Mouse (Mus musculus) midbrain, embryonic 15.5 days (tissue): ENCODE measurements at regions not wholly inside any gene's neighbourhood (a gene's known extent, or its start where the extent isn't known, plus 50 kb on each side); places are given as distances from the start of the nearest gene placed in this dataset.

Experiments used
- ATAC-seq: fragments of 200-750 bp; cut with Nextera tagmentation; replicated peaks from 2 replicates; pipeline ENCODE4 v1.8.0; 2017; ENCODE audit warnings: moderate TSS enrichment
- H3K27ac ChIP-seq: fragments of 300-500 bp; sonication (generic); 2 replicates; pipeline ENCODE4 v1.5.1; 2015; ENCODE audit warnings: mild to moderate bottlenecking, inconsistent platforms
- H3K27me3 ChIP-seq: fragments of 300-500 bp; sonication (generic); replicated peaks from 2 replicates; pipeline ENCODE4 v1.6.1; 2015; ENCODE audit warnings: inconsistent platforms
- H3K36me3 ChIP-seq: fragments of 300-500 bp; sonication (generic); replicated peaks from 2 replicates; pipeline ENCODE4 v1.6.1; 2015; ENCODE audit warnings: inconsistent platforms
- H3K4me1 ChIP-seq: fragments of 300-500 bp; sonication (generic); 2 replicates; pipeline ENCODE4 v1.6.1; 2015; ENCODE audit warnings: inconsistent platforms
- H3K4me2 ChIP-seq: fragments of 300-500 bp; sonication (generic); 2 replicates; pipeline ENCODE4 v1.6.1; 2015; ENCODE audit warnings: inconsistent platforms, mild to moderate bottlenecking, moderate library complexity
- H3K4me3 ChIP-seq: fragments of 300-500 bp; sonication (generic); 2 replicates; pipeline ENCODE4 v1.5.1; 2015; ENCODE audit warnings: mild to moderate bottlenecking, inconsistent platforms
- H3K9ac ChIP-seq: fragments of 300-500 bp; sonication (generic); 2 replicates; pipeline ENCODE4 v1.6.1; 2015; ENCODE audit warnings: mild to moderate bottlenecking, inconsistent platforms
- H3K9me3 ChIP-seq: fragments of 300-500 bp; sonication (generic); 2 replicates; pipeline ENCODE4 v1.6.1; 2016; ENCODE audit warnings: inconsistent platforms
- WGBS: fragments of 180-500 bp; shearing (Covaris S2); methylation state at CpG from one replicate; pipeline ENCODE4 v1.1.7; 2015; ENCODE audit warnings: mixed read lengths; 5-methylcytosine and 5-hydroxymethylcytosine counted together

DNA sequence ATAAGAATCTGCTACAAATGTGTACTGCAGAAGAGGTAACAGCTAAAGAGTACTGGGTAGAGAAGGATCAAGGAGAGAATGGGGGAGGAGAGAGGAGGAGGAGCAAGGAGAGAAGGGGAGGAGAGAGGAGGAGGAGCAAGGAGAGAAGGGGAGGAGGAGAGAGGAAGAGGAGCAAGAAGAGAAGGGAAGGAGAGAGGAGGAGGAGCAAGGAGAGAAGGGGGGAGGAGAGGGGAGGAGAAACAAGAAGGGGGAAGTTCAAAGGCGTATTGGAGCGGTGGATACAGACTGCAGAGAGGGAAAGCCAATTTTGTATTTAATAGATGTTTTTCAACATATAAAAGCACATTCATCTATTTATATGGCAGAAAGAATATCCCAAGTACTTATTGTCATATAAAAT is 407.6 kb downstream of the Rnd3 start:
- ATAC-seq, result no peak
- H3K4me1 ChIP-seq, result peaks cover 17% of the 10 kb centered on the region; the same call in 1 of the 2 replicates
- H3K27ac ChIP-seq, result no peak overlapping the region
- no peak overlapping the region for H3K9ac ChIP-seq
- no peak overlapping the region for H3K4me3 ChIP-seq
- no peaks in the 10 kb centered on the region for H3K36me3 ChIP-seq
- WGBS, result 75% methylated on average over 2 of the region's 2 CpGs
- H3K4me2 ChIP-seq, result no peak overlapping the region
- H3K9me3 ChIP-seq, result no peaks in the 10 kb centered on the region
- no peaks in the 10 kb centered on the region for H3K27me3 ChIP-seq

DNA sequence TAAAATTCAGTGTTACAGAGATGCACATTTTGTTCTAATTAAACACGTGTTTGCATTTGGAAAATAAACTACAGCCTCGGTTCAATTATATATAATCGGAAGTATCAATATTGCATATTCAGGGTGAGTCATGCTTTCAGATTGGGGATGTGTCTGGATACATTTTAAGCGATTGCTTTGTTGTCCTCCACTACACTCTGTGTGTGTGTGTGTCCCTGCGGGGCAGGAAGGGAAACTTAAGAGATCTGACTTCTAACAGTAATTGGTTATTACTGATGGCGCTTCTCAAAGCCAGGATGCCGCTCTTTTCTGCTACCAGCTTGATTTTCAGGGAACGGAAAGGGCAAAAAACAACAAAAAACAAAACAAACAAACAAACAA is 409.3 kb downstream of the Rnd3 start:
- no peak; the same call in 1 of the 2 replicates for ATAC-seq
- Histone ChIP-seq H3K4me3 (no peak overlapping the region), H3K4me1 (peaks cover 17% of the 10 kb centered on the region; the same call in 1 of the 2 replicates), H3K27ac (no peak overlapping the region), H3K9ac (no peak overlapping the region), H3K27me3 (no peaks in the 10 kb centered on the region), H3K36me3 (no peaks in the 10 kb centered on the region), H3K9me3 (no peaks in the 10 kb centered on the region), H3K4me2 (no peak overlapping the region)
- 64% methylated on average over 8 of the region's 8 CpGs for WGBS

DNA sequence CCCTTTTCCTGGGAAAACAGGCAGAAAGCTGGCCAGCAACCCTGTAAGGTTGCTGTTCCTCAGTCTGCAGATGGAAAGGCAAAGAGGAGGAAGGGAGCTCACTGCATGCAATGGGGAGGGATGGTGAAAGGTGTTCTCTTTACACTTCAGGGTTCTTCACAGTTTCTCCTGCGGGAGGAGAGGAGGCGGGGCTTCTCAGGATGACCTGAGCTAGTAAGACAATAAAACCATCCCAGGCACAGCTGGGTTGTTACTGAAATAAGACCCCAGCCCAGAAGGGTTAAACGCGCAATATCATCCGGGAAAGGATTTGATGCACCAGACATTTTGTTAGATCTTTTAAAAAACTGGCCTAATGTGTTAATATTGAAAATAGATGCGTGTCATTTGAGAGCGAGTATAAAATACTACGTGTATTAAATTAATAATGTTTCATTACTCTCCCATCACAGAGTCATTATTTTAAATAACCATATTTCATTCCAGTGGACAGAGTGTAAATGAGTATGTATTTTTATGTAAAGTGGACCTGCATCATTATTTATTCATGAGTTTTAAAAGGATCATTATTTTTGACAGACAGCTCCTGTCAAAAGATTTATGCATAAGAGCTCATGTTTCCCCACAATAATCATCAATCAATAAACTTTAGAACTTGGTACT is 409.8 kb downstream of the Rnd3 start:
- Histone ChIP-seq H3K36me3 (no peaks in the 10 kb centered on the region), H3K4me3 (no peak overlapping the region), H3K4me2 (no peak overlapping the region), H3K4me1 (peaks cover 17% of the 10 kb centered on the region; the same call in 1 of the 2 replicates), H3K27me3 (no peaks in the 10 kb centered on the region), H3K9me3 (no peaks in the 10 kb centered on the region), H3K9ac (no peak overlapping the region), H3K27ac (no peak overlapping the region)
- ATAC-seq, result peak; percentile 34; the same call in 1 of the 2 replicates
- WGBS, result 46% methylated on average over 8 of the region's 8 CpGs

DNA sequence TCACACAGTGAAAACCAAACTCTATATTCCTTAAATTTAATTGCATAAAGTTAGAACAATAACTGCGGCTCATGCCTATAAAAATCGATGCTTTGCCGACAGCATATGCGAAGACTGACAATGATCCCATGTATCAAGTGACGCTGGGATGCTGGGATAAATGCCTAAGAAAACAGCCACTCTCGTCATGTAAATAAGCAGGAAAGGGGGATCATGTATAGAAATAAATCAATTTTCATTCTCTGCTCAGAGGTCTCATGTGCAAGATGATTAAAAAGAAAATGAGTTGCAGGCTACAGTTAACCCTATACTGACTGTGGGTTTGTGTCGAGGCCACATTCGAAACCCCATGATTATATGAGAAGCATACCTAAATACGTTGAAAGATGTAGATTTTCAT is 411.2 kb downstream of the Rnd3 start:
- H3K27ac ChIP-seq, result peak overlapping the region; percentile 10; the same call in 1 of the 2 replicates
- WGBS, result 48% methylated on average over 9 of the region's 9 CpGs
- no peak overlapping the region for H3K9ac ChIP-seq
- no peaks in the 10 kb centered on the region for H3K27me3 ChIP-seq
- H3K36me3 ChIP-seq, result no peaks in the 10 kb centered on the region
- H3K4me3 ChIP-seq, result no peak overlapping the region
- no peak overlapping the region for H3K4me2 ChIP-seq
- H3K4me1 ChIP-seq, result peaks cover 17% of the 10 kb centered on the region; the same call in 1 of the 2 replicates
- ATAC-seq, result no peak
- H3K9me3 ChIP-seq, result no peaks in the 10 kb centered on the region

DNA sequence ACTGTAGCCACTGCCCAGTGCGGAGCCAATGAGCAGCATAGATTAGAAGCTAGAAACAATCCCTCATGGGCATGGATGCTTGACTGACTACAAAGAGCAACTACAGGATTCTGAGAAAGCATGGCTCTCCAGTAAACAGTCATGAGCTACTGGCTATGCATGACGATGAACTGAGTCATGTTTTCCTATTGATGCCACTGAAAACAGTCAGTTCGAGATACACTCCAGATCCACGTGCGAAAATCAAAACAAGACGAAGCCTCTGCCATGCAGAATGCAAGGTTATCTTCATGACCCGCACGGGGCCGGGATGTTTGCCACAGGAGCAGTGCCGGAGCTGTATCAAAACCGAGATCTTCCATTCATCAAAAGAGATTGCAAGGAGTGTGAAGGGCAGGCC is 413.9 kb downstream of the Rnd3 start:
- Histone ChIP-seq H3K4me2 (no peak overlapping the region), H3K27me3 (no peaks in the 10 kb centered on the region), H3K9ac (no peak overlapping the region), H3K27ac (no peak overlapping the region), H3K4me3 (no peak overlapping the region), H3K9me3 (no peaks in the 10 kb centered on the region), H3K4me1 (peaks cover 17% of the 10 kb centered on the region; the same call in 1 of the 2 replicates), H3K36me3 (no peaks in the 10 kb centered on the region)
- 90% methylated on average over 11 of the region's 11 CpGs for WGBS
- ATAC-seq, result no peak

DNA sequence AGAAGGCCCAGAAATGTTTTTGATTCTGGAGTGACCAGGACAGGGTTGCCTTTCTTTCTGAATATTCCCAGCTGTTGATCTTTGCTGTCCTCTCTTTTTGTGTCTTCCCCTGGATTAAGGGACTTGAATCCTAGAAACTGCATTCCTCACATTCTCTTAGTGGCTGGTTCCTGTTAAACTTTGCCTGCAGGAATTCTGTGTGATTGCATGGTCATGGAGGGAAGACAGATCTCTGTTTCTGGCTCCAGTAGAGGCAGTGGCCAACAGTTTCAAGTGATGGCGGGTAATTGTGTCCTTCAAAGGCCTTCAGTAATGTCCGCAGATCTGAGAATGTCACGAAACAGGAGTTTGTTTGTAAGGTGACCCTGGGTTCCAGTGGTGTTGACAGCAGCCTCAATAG is 410.1 kb upstream of the Mmadhc start:
- no peaks in the 10 kb centered on the region for H3K27me3 ChIP-seq
- 73% methylated on average over 3 of the region's 3 CpGs for WGBS
- no peak overlapping the region for H3K9ac ChIP-seq

DNA sequence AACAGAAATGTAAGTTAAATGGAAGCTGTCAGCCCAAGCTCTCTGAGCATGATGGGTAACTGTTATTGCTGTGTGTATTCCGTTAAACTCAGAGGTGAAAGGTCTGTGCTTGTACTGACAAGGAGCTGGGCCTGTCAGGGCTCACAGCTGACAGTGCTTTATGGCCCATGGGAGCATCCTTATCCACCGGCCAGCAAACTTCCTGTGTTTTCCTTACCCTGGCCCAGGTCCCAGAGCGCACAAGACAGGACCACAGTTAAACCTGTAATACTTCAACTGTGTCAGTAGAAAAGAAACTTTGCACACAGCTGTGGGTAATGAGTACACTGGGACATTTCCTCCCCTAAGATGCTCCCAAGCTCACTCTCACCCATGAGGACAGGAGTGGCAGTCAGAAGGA is 407.7 kb upstream of the Mmadhc start:
- H3K27ac ChIP-seq, result no peak overlapping the region
- no peak for ATAC-seq
- no peaks in the 10 kb centered on the region for H3K9me3 ChIP-seq
- no peak overlapping the region for H3K9ac ChIP-seq
- H3K4me3 ChIP-seq, result no peak overlapping the region
- H3K27me3 ChIP-seq, result no peaks in the 10 kb centered on the region
- no peaks in the 10 kb centered on the region for H3K36me3 ChIP-seq
- peaks cover 12% of the 10 kb centered on the region for H3K4me1 ChIP-seq
- 66% methylated on average over 3 of the region's 3 CpGs for WGBS
- no peak overlapping the region for H3K4me2 ChIP-seq

More for the DNA sequence above, 410.1 kb upstream of the Mmadhc start:
- ATAC-seq, result no peak
- H3K9me3 ChIP-seq, result no peaks in the 10 kb centered on the region
- H3K4me2 ChIP-seq, result no peak overlapping the region
- no peak overlapping the region for H3K27ac ChIP-seq
- peaks cover 10% of the 10 kb centered on the region for H3K4me1 ChIP-seq
- no peaks in the 10 kb centered on the region for H3K36me3 ChIP-seq
- H3K4me3 ChIP-seq, result no peak overlapping the region

DNA sequence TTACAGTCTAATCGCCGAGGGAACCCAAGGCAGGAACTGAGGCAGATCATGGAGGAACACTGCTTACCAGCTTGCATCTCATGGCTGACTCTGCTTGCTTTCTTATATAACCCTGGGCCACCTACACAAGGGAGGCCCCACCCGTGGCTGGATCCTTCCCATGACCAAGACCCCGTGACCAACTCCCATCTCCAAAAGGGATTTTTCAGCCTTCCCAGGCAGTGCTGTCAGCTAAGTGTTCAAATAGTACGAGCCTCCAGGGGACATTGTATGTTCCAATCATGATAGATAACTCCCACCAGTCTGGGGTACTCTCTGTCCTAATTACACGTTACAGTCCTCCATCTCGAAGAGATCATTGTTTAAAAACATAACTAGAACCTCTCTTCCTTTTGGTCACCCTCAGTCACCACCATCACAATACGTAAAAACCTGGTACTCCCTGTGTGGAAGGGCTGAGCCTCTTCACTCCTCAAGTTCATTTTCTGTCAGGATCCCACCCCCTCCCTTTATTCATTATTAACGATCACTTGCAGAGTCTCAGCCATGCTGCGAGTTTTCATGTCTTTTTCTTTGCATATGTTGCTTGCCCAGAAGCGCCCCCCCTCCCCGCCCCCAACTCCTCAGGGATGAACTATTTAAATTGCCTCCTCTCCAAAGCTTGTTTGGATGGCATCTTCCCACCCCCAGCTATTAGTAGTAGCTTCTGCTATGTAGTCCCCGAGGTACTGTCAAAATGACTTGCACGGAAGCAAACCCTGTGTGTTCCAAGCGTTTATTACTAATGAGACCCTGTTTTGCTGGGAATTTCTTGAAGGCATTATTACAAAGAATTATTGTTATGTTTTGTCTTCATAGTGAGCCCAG is 406.2 kb upstream of the Mmadhc start:
- Histone ChIP-seq H3K4me1 (peaks cover 12% of the 10 kb centered on the region), H3K9me3 (no peaks in the 10 kb centered on the region), H3K4me2 (no peak overlapping the region), H3K4me3 (no peak overlapping the region), H3K27me3 (no peaks in the 10 kb centered on the region), H3K9ac (no peak overlapping the region), H3K27ac (no peak overlapping the region), H3K36me3 (no peaks in the 10 kb centered on the region)
- 58% methylated on average over 15 of the region's 15 CpGs for WGBS
- 0 out of 2 replicates have a peak, but pooled peaks have one; percentile 65 for ATAC-seq

DNA sequence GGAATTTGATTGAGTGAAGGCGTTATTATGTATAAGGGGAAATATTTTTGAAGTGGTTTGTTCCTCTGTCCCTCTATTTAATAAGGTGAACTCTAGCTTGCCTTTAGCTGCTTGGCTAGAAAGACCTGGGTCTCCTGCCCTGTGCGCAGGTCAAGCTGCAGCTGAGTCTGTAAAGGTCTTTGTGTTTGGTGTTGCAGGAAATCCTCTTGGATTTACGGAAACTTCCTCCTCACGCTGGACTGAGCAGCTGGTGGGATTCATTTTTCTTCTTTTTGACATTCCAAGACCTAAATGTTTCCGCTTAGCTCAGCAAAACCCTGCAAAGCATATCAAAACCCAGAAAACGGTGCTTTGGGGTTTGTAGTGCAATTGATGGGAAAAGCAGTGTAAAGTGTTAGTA is 402.2 kb upstream of the Mmadhc start:
- Histone ChIP-seq H3K27me3 (no peaks in the 10 kb centered on the region), H3K4me1 (peaks cover 18% of the 10 kb centered on the region), H3K9me3 (no peaks in the 10 kb centered on the region), H3K27ac (no peak overlapping the region), H3K4me3 (no peak overlapping the region), H3K36me3 (no peaks in the 10 kb centered on the region), H3K9ac (no peak overlapping the region), H3K4me2 (no peak overlapping the region)
- WGBS, result 80% methylated on average over 6 of the region's 6 CpGs
- no peak for ATAC-seq

DNA sequence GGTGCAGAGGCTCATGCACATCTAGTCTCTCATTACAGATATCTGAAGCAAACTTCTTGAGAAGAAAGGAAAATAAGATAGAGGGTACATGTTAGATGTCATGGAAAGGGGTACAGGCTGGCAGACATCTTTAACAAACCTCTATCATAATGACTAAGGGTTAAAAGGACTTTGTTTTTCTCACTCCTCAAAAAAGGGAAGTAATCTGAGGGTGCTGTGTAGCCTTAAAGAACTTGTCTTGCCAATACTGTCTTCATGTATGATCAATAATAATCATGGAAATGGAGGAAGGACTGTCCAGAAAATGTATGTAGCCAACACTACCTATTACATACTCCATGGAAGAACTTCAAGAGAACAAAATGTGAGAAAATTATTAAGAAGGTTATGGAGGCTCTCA is 400.0 kb upstream of the Mmadhc start:
- Histone ChIP-seq H3K4me3 (no peak overlapping the region), H3K36me3 (no peaks in the 10 kb centered on the region), H3K4me1 (peaks cover 18% of the 10 kb centered on the region), H3K4me2 (no peak overlapping the region), H3K27me3 (no peaks in the 10 kb centered on the region), H3K27ac (no peak overlapping the region), H3K9me3 (no peaks in the 10 kb centered on the region), H3K9ac (no peak overlapping the region)
- no peak for ATAC-seq

DNA sequence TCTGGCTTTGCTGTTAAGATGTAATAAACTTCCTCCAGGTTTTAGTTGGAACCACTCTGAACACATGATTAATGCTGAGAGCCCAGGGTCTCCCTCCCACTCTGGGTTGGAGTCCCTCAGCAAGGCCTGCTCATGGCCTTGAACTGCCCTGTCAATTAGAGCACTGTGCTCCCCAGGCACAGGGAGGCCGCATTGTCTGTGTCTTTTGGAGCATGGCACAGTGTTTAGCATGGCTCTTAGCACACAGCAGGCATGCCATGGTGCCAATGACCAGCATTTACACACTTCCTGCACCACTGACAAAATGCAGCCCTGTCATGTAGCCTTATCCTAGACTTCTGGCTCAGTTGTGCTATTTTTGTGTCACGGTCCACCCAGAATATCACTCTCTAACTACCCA is 398.2 kb upstream of the Mmadhc start:
- Histone ChIP-seq H3K27me3 (no peaks in the 10 kb centered on the region), H3K27ac (no peak overlapping the region)
- WGBS, result 30% methylated on average over 2 of the region's 2 CpGs

DNA sequence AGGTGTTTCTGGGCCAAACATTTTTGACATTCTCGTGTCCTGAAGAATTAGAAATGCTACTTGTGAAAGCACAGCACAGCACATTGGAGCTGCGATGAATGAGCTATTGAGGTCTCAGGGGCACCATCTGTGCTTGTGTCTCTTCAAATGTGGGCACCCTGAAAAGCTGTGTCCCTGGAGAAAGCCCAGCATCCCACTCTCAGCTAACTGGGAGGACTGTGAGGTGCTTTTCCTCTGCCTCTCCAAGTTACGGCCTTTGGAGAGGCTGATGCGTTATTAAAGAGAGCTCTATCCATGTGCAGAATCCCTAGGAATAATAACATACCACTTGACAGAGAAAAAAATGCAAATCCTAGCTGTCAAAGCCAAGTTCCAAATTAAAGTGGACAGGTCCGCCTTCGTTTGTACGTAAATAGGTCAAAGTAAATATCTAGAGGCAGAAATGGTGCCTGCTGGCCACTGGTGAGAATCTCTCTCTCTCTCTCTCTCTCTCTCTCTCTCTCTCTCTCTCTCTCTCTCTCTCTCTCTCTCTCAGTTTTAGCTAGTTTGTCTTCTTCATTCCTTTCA is 397.3 kb upstream of the Mmadhc start:
- no peak for ATAC-seq
- Histone ChIP-seq H3K36me3 (no peaks in the 10 kb centered on the region), H3K4me3 (no peak overlapping the region), H3K9ac (no peak overlapping the region), H3K9me3 (no peaks in the 10 kb centered on the region), H3K27me3 (no peaks in the 10 kb centered on the region), H3K4me1 (peaks cover 16% of the 10 kb centered on the region), H3K4me2 (no peak overlapping the region), H3K27ac (no peak overlapping the region)
- WGBS, result 26% methylated on average over 7 of the region's 7 CpGs

More for the DNA sequence above, 398.2 kb upstream of the Mmadhc start:
- Histone ChIP-seq H3K4me3 (no peak overlapping the region), H3K9ac (no peak overlapping the region), H3K4me1 (peaks cover 16% of the 10 kb centered on the region), H3K9me3 (no peaks in the 10 kb centered on the region), H3K36me3 (no peaks in the 10 kb centered on the region), H3K4me2 (no peak overlapping the region)
- ATAC-seq, result 0 out of 2 replicates have a peak, but pooled peaks have one; percentile 37
